Mouse (Mus musculus): ENCODE results near the gene Cdca7l. TPM values are rescaled to one million over a fixed set of nuclear protein-coding genes. Genes with fewer than 3 reads are reported as not detected.

Cdca7l gene
- polyA plus RNA-seq, 1 experiment from 2014 or later, result 44.2 TPM

GRCm38 (mm10) chr12:117857884-117858283 lies 53.8 kb downstream of the Cdca7l start:
- H3K9ac ChIP-seq (ENCODE audit: low read length), result no peak overlapping the region
- no peak overlapping the region for H3K4me3 ChIP-seq (ENCODE audit: low read depth, low read length)
- H3K27ac ChIP-seq (replicated peaks; ENCODE audit: low read depth, low read length), result no peak overlapping the region
- H3K4me1 ChIP-seq (ENCODE audit: control insufficient read depth, insufficient read depth, low read length), result no peaks in the 10 kb centered on the region
- no peak for ATAC-seq (ENCODE audit: insufficient number of reproducible peaks, low FRiP score, low TSS enrichment, low read depth)
- H3K9me3 ChIP-seq (ENCODE audit: control insufficient read depth, low read length), result no peaks in the 10 kb centered on the region
- no peaks in the 10 kb centered on the region for H3K36me3 ChIP-seq (ENCODE audit: control insufficient read depth, insufficient read depth, low read length)
- WGBS, result 90% methylated on average over 6 of the region's 6 CpGs
- H3K27me3 ChIP-seq (ENCODE audit: control insufficient read depth, insufficient read depth, low read length), result no peaks in the 10 kb centered on the region
- DNase-seq (ENCODE audit: low spot score), result no peak
- H3K4me2 ChIP-seq (ENCODE audit: low read depth, severe bottlenecking), result no peak overlapping the region

- Histone ChIP-seq H3K4me1 (ENCODE audit: control insufficient read depth, insufficient read depth, low read length) (no peaks in the 10 kb centered on the region; the same call in 1 of the 2 replicates), H3K27me3 (ENCODE audit: control insufficient read depth, insufficient read depth, low read length) (no peaks in the 10 kb centered on the region), H3K27ac (replicated peaks; ENCODE audit: low read depth, low read length) (no peak overlapping the region), H3K4me2 (ENCODE audit: low read depth, severe bottlenecking) (no peak overlapping the region), H3K4me3 (ENCODE audit: low read depth, low read length) (no peak overlapping the region), H3K9me3 (ENCODE audit: control insufficient read depth, low read length) (no peaks in the 10 kb centered on the region), H3K9ac (ENCODE audit: low read length) (no peak overlapping the region), H3K36me3 (ENCODE audit: control insufficient read depth, insufficient read depth, low read length) (no peaks in the 10 kb centered on the region)
- ATAC-seq (ENCODE audit: insufficient number of reproducible peaks, low FRiP score, low TSS enrichment, low read depth) (no peak), DNase-seq (ENCODE audit: low spot score) (no peak)
- 79% methylated on average over 7 of the region's 7 CpGs for WGBS
These were observed 56.8 kb downstream of the Cdca7l start for GRCm38 (mm10) chr12:117860840-117861239.

DNA sequence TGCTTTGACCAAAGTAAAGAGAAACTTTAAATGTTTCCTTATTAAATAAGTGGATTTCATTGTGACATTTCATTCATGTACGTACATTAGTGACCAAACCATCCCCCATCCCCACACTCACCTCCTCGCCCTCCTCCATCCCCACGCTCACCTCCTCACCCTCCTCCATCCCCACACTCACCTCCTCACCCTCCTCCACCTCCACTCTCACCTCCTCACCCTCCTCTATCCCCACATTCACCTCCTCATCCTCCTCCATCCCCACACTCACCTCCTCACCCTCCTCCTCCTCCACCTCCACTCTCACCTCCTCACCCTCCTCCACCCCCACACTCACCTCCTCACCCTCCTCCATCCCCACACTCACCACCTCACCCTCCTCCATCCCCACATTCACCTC lies 57.2 kb downstream of the Cdca7l start:
- H3K4me2 ChIP-seq (ENCODE audit: low read depth, severe bottlenecking), result no peak overlapping the region
- no peak for DNase-seq (ENCODE audit: low spot score)
- H3K27me3 ChIP-seq (ENCODE audit: control insufficient read depth, insufficient read depth, low read length), result no peaks in the 10 kb centered on the region
- H3K4me1 ChIP-seq (ENCODE audit: control insufficient read depth, insufficient read depth, low read length), result no peaks in the 10 kb centered on the region; the same call in 1 of the 2 replicates
- no peaks in the 10 kb centered on the region for H3K9me3 ChIP-seq (ENCODE audit: control insufficient read depth, low read length)
- H3K36me3 ChIP-seq (ENCODE audit: control insufficient read depth, insufficient read depth, low read length), result no peaks in the 10 kb centered on the region
- no peak overlapping the region for H3K9ac ChIP-seq (ENCODE audit: low read length)
- no peak overlapping the region for H3K4me3 ChIP-seq (ENCODE audit: low read depth, low read length)
- no peak for ATAC-seq (ENCODE audit: insufficient number of reproducible peaks, low FRiP score, low TSS enrichment, low read depth)
- WGBS, result 61% methylated on average over 3 of the region's 3 CpGs
- no peak overlapping the region for H3K27ac ChIP-seq (replicated peaks; ENCODE audit: low read depth, low read length)

DNA sequence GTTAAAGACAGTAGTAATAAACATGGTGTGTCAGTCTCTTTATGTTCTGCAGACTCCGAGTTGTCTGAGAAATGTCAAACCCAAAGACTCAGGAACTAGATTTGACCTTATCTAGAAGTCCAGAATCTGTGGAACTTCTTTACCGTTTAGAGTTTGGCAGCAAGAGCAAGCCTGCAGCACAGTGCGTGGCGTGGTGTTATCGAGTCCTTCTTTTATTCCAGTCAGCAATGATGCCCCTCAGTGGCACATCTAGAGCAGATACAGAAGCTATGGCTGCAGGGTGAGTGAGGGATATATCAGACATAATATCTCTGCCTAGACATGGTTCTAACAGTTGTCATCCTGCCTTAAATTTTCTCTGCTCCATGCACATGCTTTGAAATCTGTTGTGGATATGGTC lies 58.6 kb downstream of the Cdca7l start:
- Histone ChIP-seq H3K36me3 (ENCODE audit: control insufficient read depth, insufficient read depth, low read length) (0 out of 2 replicates have a peak, but pooled peaks cover 2% of the 10 kb centered on the region), H3K4me2 (ENCODE audit: low read depth, severe bottlenecking) (no peak overlapping the region), H3K9me3 (ENCODE audit: control insufficient read depth, low read length) (no peaks in the 10 kb centered on the region), H3K4me1 (ENCODE audit: control insufficient read depth, insufficient read depth, low read length) (no peaks in the 10 kb centered on the region; the same call in 1 of the 2 replicates), H3K27ac (replicated peaks; ENCODE audit: low read depth, low read length) (no peak overlapping the region), H3K4me3 (ENCODE audit: low read depth, low read length) (no peak overlapping the region), H3K27me3 (ENCODE audit: control insufficient read depth, insufficient read depth, low read length) (no peaks in the 10 kb centered on the region), H3K9ac (ENCODE audit: low read length) (no peak overlapping the region)
- DNase-seq (ENCODE audit: low spot score), result no peak
- WGBS, result 78% methylated on average over 5 of the region's 5 CpGs
- no peak for ATAC-seq (ENCODE audit: insufficient number of reproducible peaks, low FRiP score, low TSS enrichment, low read depth)

- H3K9ac ChIP-seq (ENCODE audit: low read length), result no peak overlapping the region
- H3K27ac ChIP-seq (replicated peaks; ENCODE audit: low read depth, low read length), result no peak overlapping the region
- ATAC-seq (ENCODE audit: insufficient number of reproducible peaks, low FRiP score, low TSS enrichment, low read depth) (no peak), DNase-seq (ENCODE audit: low spot score) (no peak)
- no peak overlapping the region for H3K4me3 ChIP-seq (ENCODE audit: low read depth, low read length)
- H3K27me3 ChIP-seq (ENCODE audit: control insufficient read depth, insufficient read depth, low read length), result no peaks in the 10 kb centered on the region
- H3K36me3 ChIP-seq (ENCODE audit: control insufficient read depth, insufficient read depth, low read length), result peaks cover 14% of the 10 kb centered on the region; the same call in 1 of the 2 replicates
- 86% methylated on average over 4 of the region's 4 CpGs for WGBS
- H3K4me1 ChIP-seq (ENCODE audit: control insufficient read depth, insufficient read depth, low read length), result no peaks in the 10 kb centered on the region; the same call in 1 of the 2 replicates
- no peak overlapping the region for H3K4me2 ChIP-seq (ENCODE audit: low read depth, severe bottlenecking)
- no peaks in the 10 kb centered on the region; the same call in 1 of the 2 replicates for H3K9me3 ChIP-seq (ENCODE audit: control insufficient read depth, low read length)
These were observed 63.8 kb downstream of the Cdca7l start for GRCm38 (mm10) chr12:117867708-117868564.

- DNase-seq (ENCODE audit: low spot score) (no peak), ATAC-seq (ENCODE audit: insufficient number of reproducible peaks, low FRiP score, low TSS enrichment, low read depth) (no peak)
- 90% methylated on average over 5 of the region's 5 CpGs for WGBS
- H3K4me2 ChIP-seq (ENCODE audit: low read depth, severe bottlenecking), result no peak overlapping the region
- no peaks in the 10 kb centered on the region for H3K27me3 ChIP-seq (ENCODE audit: control insufficient read depth, insufficient read depth, low read length)
- H3K9me3 ChIP-seq (ENCODE audit: control insufficient read depth, low read length), result no peaks in the 10 kb centered on the region; the same call in 1 of the 2 replicates
- peaks cover 24% of the 10 kb centered on the region for H3K36me3 ChIP-seq (ENCODE audit: control insufficient read depth, insufficient read depth, low read length)
- no peak overlapping the region for H3K27ac ChIP-seq (replicated peaks; ENCODE audit: low read depth, low read length)
- no peak overlapping the region for H3K4me3 ChIP-seq (ENCODE audit: low read depth, low read length)
- H3K9ac ChIP-seq (ENCODE audit: low read length), result no peak overlapping the region
- no peaks in the 10 kb centered on the region for H3K4me1 ChIP-seq (ENCODE audit: control insufficient read depth, insufficient read depth, low read length)
These were observed 68.2 kb downstream of the Cdca7l start for GRCm38 (mm10) chr12:117872265-117872664.

- Histone ChIP-seq H3K27me3 (ENCODE audit: control insufficient read depth, insufficient read depth, low read length) (no peaks in the 10 kb centered on the region), H3K9me3 (ENCODE audit: control insufficient read depth, low read length) (no peaks in the 10 kb centered on the region), H3K36me3 (ENCODE audit: control insufficient read depth, insufficient read depth, low read length) (peaks cover 10% of the 10 kb centered on the region), H3K4me1 (ENCODE audit: control insufficient read depth, insufficient read depth, low read length) (no peaks in the 10 kb centered on the region), H3K9ac (ENCODE audit: low read length) (no peak overlapping the region), H3K4me3 (ENCODE audit: low read depth, low read length) (no peak overlapping the region), H3K4me2 (ENCODE audit: low read depth, severe bottlenecking) (no peak overlapping the region), H3K27ac (replicated peaks; ENCODE audit: low read depth, low read length) (no peak overlapping the region)
- DNase-seq (ENCODE audit: low spot score), result no peak
- no peak for ATAC-seq (ENCODE audit: insufficient number of reproducible peaks, low FRiP score, low TSS enrichment, low read depth)
- WGBS, result 96% methylated on average over 13 of the region's 13 CpGs
These were observed 74.3 kb downstream of the Cdca7l start for GRCm38 (mm10) chr12:117878341-117878740.

DNA sequence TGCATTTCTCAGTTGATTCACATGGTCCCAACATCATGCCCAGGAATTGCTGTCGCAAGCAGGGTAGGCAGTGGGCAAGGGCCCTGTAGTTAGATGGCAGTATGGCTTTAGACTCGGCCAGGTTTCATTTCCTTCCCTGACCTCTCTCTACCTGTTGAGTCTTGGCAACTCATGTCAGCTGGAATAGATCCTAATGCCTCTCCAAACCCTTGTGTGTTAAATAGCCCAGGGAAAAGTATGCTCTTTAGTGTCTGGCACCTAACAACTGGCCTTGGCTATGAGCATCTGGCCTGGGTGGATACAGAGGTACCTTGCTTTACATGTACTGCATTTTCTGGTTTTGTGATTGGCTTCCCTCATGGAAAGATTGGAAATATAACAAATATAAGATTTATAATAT lies 80.5 kb downstream of the Cdca7l start:
- Histone ChIP-seq H3K27me3 (ENCODE audit: control insufficient read depth, insufficient read depth, low read length) (no peaks in the 10 kb centered on the region), H3K4me3 (ENCODE audit: low read depth, low read length) (no peak overlapping the region), H3K9ac (ENCODE audit: low read length) (no peak overlapping the region), H3K4me1 (ENCODE audit: control insufficient read depth, insufficient read depth, low read length) (no peaks in the 10 kb centered on the region), H3K4me2 (ENCODE audit: low read depth, severe bottlenecking) (no peak overlapping the region), H3K36me3 (ENCODE audit: control insufficient read depth, insufficient read depth, low read length) (no peaks in the 10 kb centered on the region; the same call in 1 of the 2 replicates), H3K9me3 (ENCODE audit: control insufficient read depth, low read length) (no peaks in the 10 kb centered on the region), H3K27ac (replicated peaks; ENCODE audit: low read depth, low read length) (no peak overlapping the region)
- ATAC-seq (ENCODE audit: insufficient number of reproducible peaks, low FRiP score, low TSS enrichment, low read depth), result no peak
- 88% methylated on average over 2 of the region's 2 CpGs for WGBS
- DNase-seq (ENCODE audit: low spot score), result no peak
